Comparison of ENCODE assay signal across 8 mouse cellular contexts in the genomic region with DNA sequence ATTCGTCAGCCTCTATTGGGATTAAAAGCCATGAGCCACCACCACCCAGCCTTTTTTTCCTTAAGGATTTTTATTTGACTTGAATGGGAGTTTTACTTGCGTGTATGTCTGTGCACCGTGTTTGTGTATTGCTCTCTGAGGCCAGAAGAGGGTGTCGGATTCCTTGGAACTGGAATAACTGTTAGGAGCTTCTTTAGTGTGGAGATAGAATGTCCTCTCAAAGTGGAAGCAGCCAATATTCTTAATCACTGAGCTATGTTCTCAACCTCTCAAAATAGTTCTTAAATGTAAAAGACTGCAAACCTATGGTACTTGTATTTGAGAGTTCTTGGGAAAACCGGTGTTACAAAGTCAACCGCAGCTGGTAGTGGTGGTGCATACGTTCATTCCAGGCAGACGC. TPM values are rescaled to one million over a fixed set of nuclear protein-coding genes. Genes with fewer than 3 reads are reported as not detected.
DNase-seq lines count a peak whose midpoint lies in the region; ATAC-seq and TF ChIP-seq lines count a peak whose summit lies in the region.

No protein-coding gene starts in this region.

- 0 out of 2 replicates have a peak, but pooled peaks have one; percentile 16 for ATAC-seq in lung, embryonic 14.5 days (ENCODE audit: insufficient read depth)
- ATAC-seq in hindbrain, embryonic 16.5 days: no peak
- no peak for ATAC-seq in liver, postnatal 0 days
- ATAC-seq in inflammation-experienced regulatory T-cells, adult 6 months: no peak

- peak; percentile 23; the same call in 1 of the 2 replicates for TF ChIP-seq CTCF in lung, embryonic 14.5 days (IDR thresholded peaks at IDR 0.05; ENCODE audit: low read depth)
- TF ChIP-seq CTCF in liver, postnatal 0 days (IDR thresholded peaks at IDR 0.05; ENCODE audit: low read depth): 0 out of 2 replicates have a peak, but pooled peaks have one; percentile 21

- peak overlapping the region; percentile 57 for H3K4me2 ChIP-seq in lung, embryonic 14.5 days
- peak overlapping the region; percentile 51 for H3K4me2 ChIP-seq in hindbrain, embryonic 16.5 days (ENCODE audit: low read length)
- peak overlapping the region; percentile 92 for H3K4me2 ChIP-seq in liver, postnatal 0 days (ENCODE audit: low read depth, low read length)

- peak overlapping the region; percentile 78 for H3K4me3 ChIP-seq in lung, embryonic 14.5 days (ENCODE audit: low read depth, low read length)
- peak overlapping the region; percentile 64 for H3K4me3 ChIP-seq in hindbrain, embryonic 16.5 days (ENCODE audit: low read length)
- H3K4me3 ChIP-seq in liver, postnatal 0 days (ENCODE audit: low read depth, low read length): peak overlapping the region; percentile 97

- peaks cover 22% of the 10 kb centered on the region for H3K36me3 ChIP-seq in lung, embryonic 14.5 days (ENCODE audit: insufficient read depth)
- H3K36me3 ChIP-seq in hindbrain, embryonic 16.5 days (ENCODE audit: control insufficient read depth, insufficient read depth, low read length): peaks cover 2% of the 10 kb centered on the region
- peaks cover 14% of the 10 kb centered on the region for H3K36me3 ChIP-seq in liver, postnatal 0 days (replicated peaks; ENCODE audit: insufficient read depth, low read length)

- peaks cover 5% of the 10 kb centered on the region; the same call in 1 of the 2 replicates for H3K4me1 ChIP-seq in lung, embryonic 14.5 days (ENCODE audit: insufficient read depth)
- peaks cover 18% of the 10 kb centered on the region for H3K4me1 ChIP-seq in hindbrain, embryonic 16.5 days (ENCODE audit: control insufficient read depth, insufficient read depth, low read depth, low read length)
- peaks cover 9% of the 10 kb centered on the region for H3K4me1 ChIP-seq in liver, postnatal 0 days (ENCODE audit: insufficient read depth)

- peak; percentile 65 for DNase-seq in lung, embryonic 14.5 days
- DNase-seq in lung, postnatal 14 days: no peak
- DNase-seq in embryo, embryonic 10.5 days (ENCODE audit: low spot score): peak; percentile 53
- no peak for DNase-seq in liver, postnatal 0 days
- DNase-seq in frontal cortex, postnatal 25 days (ENCODE audit: low spot score in 2 of 2): no peak
- DNase-seq in frontal cortex, postnatal 14 days (ENCODE audit: low spot score in 2 of 2): no peak

- H3K27me3 ChIP-seq in lung, embryonic 14.5 days (ENCODE audit: insufficient read depth, low read length): no peaks in the 10 kb centered on the region
- no peaks in the 10 kb centered on the region for H3K27me3 ChIP-seq in hindbrain, embryonic 16.5 days (replicated peaks; ENCODE audit: control insufficient read depth, insufficient read depth, low read length)
- no peaks in the 10 kb centered on the region for H3K27me3 ChIP-seq in liver, postnatal 0 days (ENCODE audit: insufficient read depth, low read length)

- no peak for TF ChIP-seq EP300 in liver, postnatal 0 days (IDR thresholded peaks at IDR 0.05; ENCODE audit: low read depth)

- 0 out of 2 replicates have a peak overlapping the region, but pooled peaks have one; percentile 85 for H3K9ac ChIP-seq in lung, embryonic 14.5 days
- no peak overlapping the region for H3K9ac ChIP-seq in hindbrain, embryonic 16.5 days (ENCODE audit: low read depth, low read length)
- no peak overlapping the region for H3K9ac ChIP-seq in liver, postnatal 0 days (replicated peaks)

- no peaks in the 10 kb centered on the region for H3K9me3 ChIP-seq in lung, embryonic 14.5 days (ENCODE audit: low read depth, low read length)
- no peaks in the 10 kb centered on the region for H3K9me3 ChIP-seq in hindbrain, embryonic 16.5 days (ENCODE audit: control insufficient read depth, low read length)
- H3K9me3 ChIP-seq in liver, postnatal 0 days (ENCODE audit: low read length): no peaks in the 10 kb centered on the region

- peak overlapping the region; percentile 97 for H3K27ac ChIP-seq in lung, embryonic 14.5 days (ENCODE audit: low read depth)
- peak overlapping the region; percentile 100; the same call in 1 of the 2 replicates for H3K27ac ChIP-seq in hindbrain, embryonic 16.5 days (ENCODE audit: low read depth, low read length)
- H3K27ac ChIP-seq in liver, postnatal 0 days (ENCODE audit: low read depth): peak overlapping the region; percentile 98

- WGBS in lung, embryonic 14.5 days: 22% methylated on average over 8 of the region's 8 CpGs
- 35% methylated on average over 8 of the region's 8 CpGs for whole genome bisulfite sequencing in hindbrain, embryonic 16.5 days
- 41% methylated on average over 8 of the region's 8 CpGs for WGBS in liver, postnatal 0 days (ENCODE audit: insufficient replicate concordance)

RNA-seq across cellular contexts. Expression of gene Srcap, which starts 0.5 kb away (rescaled TPM):
- 61.6 and 71.3 TPM in 2 replicates for polyA plus RNA-seq in lung, embryonic 14.5 days (2014; fragmentation: Nextera tagmentation; extraction: Ambion mirVana)
- polyA plus RNA-seq in hindbrain, embryonic 16.5 days (2015; fragmentation: Nextera tagmentation; extraction: Ambion mirVana): 37.9 and 38.7 TPM in 2 replicates
- polyA plus RNA-seq in liver, postnatal 0 days (2015; fragmentation: Nextera tagmentation; extraction: Ambion mirVana): 6.7 and 7.7 TPM in 2 replicates
- 10 to 100 TPM in 1 of 3 experiments, 1 to 10 TPM in 2; 6.2 to 19.0 (median 9.0) TPM for polyA plus RNA-seq in inflammation-experienced regulatory T-cells, adult 6 months (2017; shearing (Covaris generic))

RNA-seq across cellular contexts. Expression of gene Gm42715, which starts 8.1 kb away (rescaled TPM):
- 19.6 and 20.5 TPM in 2 replicates for polyA plus RNA-seq in lung, embryonic 14.5 days (2014; fragmentation: Nextera tagmentation; extraction: Ambion mirVana)
- polyA plus RNA-seq in hindbrain, embryonic 16.5 days (2015; fragmentation: Nextera tagmentation; extraction: Ambion mirVana): 13.2 and 13.7 TPM in 2 replicates
- polyA plus RNA-seq in liver, postnatal 0 days (2015; fragmentation: Nextera tagmentation; extraction: Ambion mirVana): 3.6 and 4.1 TPM in 2 replicates
- 10 to 100 TPM; 22.6 to 29.7 (median 25.3) TPM for polyA plus RNA-seq in inflammation-experienced regulatory T-cells, adult 6 months (2017; shearing (Covaris generic))

RNA-seq across cellular contexts. Expression of gene Fbrs, which starts 32.2 kb away (rescaled TPM):
- 12.8 and 16.1 TPM in 2 replicates for polyA plus RNA-seq in lung, embryonic 14.5 days (2014; fragmentation: Nextera tagmentation; extraction: Ambion mirVana)
- 10.2 and 12.6 TPM in 2 replicates for polyA plus RNA-seq in hindbrain, embryonic 16.5 days (2015; fragmentation: Nextera tagmentation; extraction: Ambion mirVana)
- 4.7 TPM in 2 replicates for polyA plus RNA-seq in liver, postnatal 0 days (2015; fragmentation: Nextera tagmentation; extraction: Ambion mirVana)
- 10 to 100 TPM; 17.7 to 30.0 (median 19.5) TPM for polyA plus RNA-seq in inflammation-experienced regulatory T-cells, adult 6 months (2017; shearing (Covaris generic))

RNA-seq across cellular contexts. Expression of gene Tmem265, which starts 49.9 kb away (rescaled TPM):
- 4.0 and 6.3 TPM in 2 replicates for polyA plus RNA-seq in lung, embryonic 14.5 days (2014; fragmentation: Nextera tagmentation; extraction: Ambion mirVana)
- polyA plus RNA-seq in hindbrain, embryonic 16.5 days (2015; fragmentation: Nextera tagmentation; extraction: Ambion mirVana): 4.3 and 6.2 TPM in 2 replicates
- 3.3 and 3.5 TPM in 2 replicates for polyA plus RNA-seq in liver, postnatal 0 days (2015; fragmentation: Nextera tagmentation; extraction: Ambion mirVana)
- 10 to 100 TPM; 30.0 to 46.0 (median 34.3) TPM for polyA plus RNA-seq in inflammation-experienced regulatory T-cells, adult 6 months (2017; shearing (Covaris generic))

RNA-seq across cellular contexts. Expression of gene Prr14, which starts 51.8 kb away (rescaled TPM):
- polyA plus RNA-seq in lung, embryonic 14.5 days (2014; fragmentation: Nextera tagmentation; extraction: Ambion mirVana): 44.3 TPM in 2 replicates
- 29.0 and 35.2 TPM in 2 replicates for polyA plus RNA-seq in hindbrain, embryonic 16.5 days (2015; fragmentation: Nextera tagmentation; extraction: Ambion mirVana)
- 16.0 and 17.6 TPM in 2 replicates for polyA plus RNA-seq in liver, postnatal 0 days (2015; fragmentation: Nextera tagmentation; extraction: Ambion mirVana)
- polyA plus RNA-seq in inflammation-experienced regulatory T-cells, adult 6 months (2017; shearing (Covaris generic)): 100 to 1,000 TPM; 151 to 194 (median 184) TPM

Comparison
In these comparisons a context has a peak if more than half of its experiments do, and no peak if none do; other contexts are left out.
1. DNase-seq: peak in lung, embryonic 14.5 days (single experiment) and embryo, embryonic 10.5 days (single experiment); none in lung, postnatal 14 days (single experiment), liver, postnatal 0 days (single experiment), frontal cortex, postnatal 25 days (0 of 2) and frontal cortex, postnatal 14 days (0 of 2).
2. Peak in every context shown above with its lines, with median percentiles within 50 percentile points of each other: H3K27ac ChIP-seq, H3K4me2 ChIP-seq and H3K4me3 ChIP-seq.